Mouse (Mus musculus) heart, postnatal 0 days (tissue): Measurements from ENCODE around the gene Nhlrc4.

Experiments
- CTCF ChIP-seq: IDR thresholded peaks from 2 replicates; pipeline ENCODE4 v1.5.1; 2016; ENCODE audit warnings: antibody characterized with exemption, control low read depth, low read depth
- EP300 ChIP-seq: IDR thresholded peaks from 2 replicates; pipeline ENCODE4 v1.6.1; 2016; ENCODE audit warnings: antibody characterized with exemption, low read depth

GRCm38 (mm10) chr17:25916931-25917647, 27.7 kb downstream of the Nhlrc4 start:
- TF ChIP-seq EP300 (no peak), CTCF (no peak)
